Mouse (Mus musculus) thymus, postnatal 14 days (tissue): ENCODE measurements at regions not wholly inside any gene's neighbourhood (a gene's known extent, or its start where the extent isn't known, plus 50 kb on each side); places are given as distances from the start of the nearest gene placed in this dataset.

Source experiments
- DNase-seq: peaks from one replicate; pipeline ENCODE4 v3.0.0; 2021

- no peak for DNase-seq
These were observed 112.0 kb downstream of the Gm19410 start for GRCm38 (mm10) chr8:35877581-35877980.

DNA sequence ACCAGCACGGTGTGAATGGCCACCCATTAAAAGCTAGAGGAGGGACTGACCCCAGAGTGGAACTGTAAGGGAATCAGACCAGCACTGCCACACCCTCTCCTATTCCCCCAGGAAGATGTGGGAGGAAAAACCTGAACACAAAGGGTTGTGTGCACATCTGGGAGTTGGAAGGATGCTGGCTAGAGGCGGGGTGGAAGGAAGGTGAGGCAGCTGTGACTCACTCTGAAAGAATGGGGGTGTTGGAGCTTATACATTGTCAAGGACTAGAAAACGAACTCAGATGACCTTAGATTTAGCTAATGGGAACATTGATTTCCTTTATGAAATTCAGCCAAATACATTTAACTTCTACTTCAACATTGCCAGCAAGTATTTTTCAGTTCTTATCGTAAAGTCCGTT lies 116.2 kb downstream of the Gm19410 start:
- DNase-seq, result no peak

- DNase-seq, result no peak
These were observed 117.3 kb downstream of the Gm19410 start for GRCm38 (mm10) chr8:35882638-35883455.

GRCm38 (mm10) chr8:35883456-35883780 lies 117.8 kb downstream of the Gm19410 start:
- no peak for DNase-seq

DNA sequence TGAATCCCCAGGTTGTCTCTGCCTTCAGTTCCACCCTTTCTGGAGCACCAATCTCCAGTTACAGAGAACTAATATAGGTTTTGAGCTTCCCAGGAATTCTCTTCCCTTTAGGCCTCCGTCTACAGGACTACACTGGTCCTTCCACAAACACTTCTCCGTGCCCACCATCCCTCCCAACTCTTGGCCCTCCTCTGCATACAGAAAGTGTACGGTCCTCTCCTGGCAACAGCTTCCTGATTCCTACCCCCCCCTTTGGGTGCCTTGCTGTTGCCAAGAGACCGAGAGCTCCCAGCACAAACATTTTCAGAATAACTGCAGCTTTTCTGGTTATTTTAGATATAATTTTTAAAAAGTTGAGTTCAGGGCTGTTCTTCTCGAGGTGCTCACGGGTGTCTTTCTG lies 119.0 kb downstream of the Gm19410 start:
- DNase-seq, result no peak

- DNase-seq, result no peak
These were observed 124.5 kb downstream of the Gm19410 start for GRCm38 (mm10) chr8:35890083-35890482.

DNA sequence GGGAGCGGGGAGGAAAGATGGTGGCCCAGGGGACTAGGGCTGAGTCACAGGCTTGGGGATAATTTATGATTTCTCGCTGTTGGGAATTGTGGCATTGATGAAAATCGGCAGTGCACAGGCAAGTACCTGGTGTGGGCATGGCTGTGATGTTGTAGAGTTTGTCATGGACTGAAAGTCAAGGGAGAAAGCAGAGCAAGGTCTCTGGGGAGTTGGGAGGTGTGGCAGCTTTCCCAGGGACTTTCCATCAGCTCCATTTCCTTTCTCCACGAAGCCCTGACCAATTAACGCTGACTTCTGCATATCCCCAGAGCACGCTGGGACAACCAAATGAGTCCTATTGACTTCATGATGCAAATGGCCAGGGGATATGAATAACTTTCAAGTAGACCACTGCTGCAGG lies 126.2 kb downstream of the Gm19410 start:
- DNase-seq, result no peak

DNA sequence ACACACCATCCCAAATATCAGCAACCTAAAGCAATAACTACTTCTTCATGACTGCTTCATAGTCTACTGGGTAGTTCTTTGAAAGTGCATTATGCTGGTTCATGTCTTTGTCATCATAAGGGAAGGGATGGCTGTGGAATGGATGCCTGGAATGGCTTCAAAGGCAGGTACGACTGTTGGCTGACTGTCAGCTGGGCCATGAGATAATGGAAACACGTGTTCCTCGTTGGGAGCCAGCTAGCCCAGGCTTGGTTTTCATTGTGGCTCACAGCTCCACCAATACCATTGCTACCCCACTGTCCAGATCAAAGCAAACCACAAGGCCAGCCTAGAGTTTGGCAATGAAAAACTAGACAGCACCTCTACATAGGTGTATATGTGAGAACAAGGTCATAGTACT lies 132.9 kb downstream of the Gm19410 start:
- no peak for DNase-seq

- DNase-seq, result no peak
These were observed 135.9 kb downstream of the Gm19410 start for GRCm38 (mm10) chr8:35901490-35901889.

- no peak for DNase-seq
These were observed 139.3 kb downstream of the Gm19410 start for GRCm38 (mm10) chr8:35904711-35905450.

- no peak for DNase-seq
These were observed 142.4 kb downstream of the Gm19410 start for GRCm38 (mm10) chr8:35907998-35908397.

DNA sequence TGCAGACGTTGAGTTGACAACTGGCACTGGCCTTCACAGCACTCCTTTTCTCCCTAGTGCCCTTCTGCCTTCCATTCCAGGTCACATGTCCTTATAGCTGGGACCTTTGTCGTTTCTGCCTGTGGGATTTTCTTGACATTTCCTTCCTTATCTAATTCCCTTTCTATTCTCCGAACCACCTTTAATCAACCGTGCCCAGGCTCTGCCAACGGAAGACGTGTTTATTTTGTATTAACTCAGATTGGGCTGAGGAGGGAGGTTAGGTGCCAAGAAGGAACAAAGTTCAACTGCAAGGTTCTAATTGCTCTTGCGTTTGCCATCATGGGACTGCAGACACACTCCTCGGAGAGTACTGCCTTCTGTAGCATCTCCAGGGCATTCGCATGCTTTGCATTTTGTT lies 146.7 kb downstream of the Gm19410 start:
- no peak for DNase-seq

GRCm38 (mm10) chr8:35915878-35916518 lies 150.4 kb downstream of the Gm19410 start:
- no peak for DNase-seq

GRCm38 (mm10) chr8:35917573-35917972 lies 152.0 kb downstream of the Gm19410 start:
- no peak for DNase-seq

GRCm38 (mm10) chr8:35919451-35919850 lies 153.9 kb downstream of the Gm19410 start:
- no peak for DNase-seq

- DNase-seq, result no peak
These were observed 154.5 kb downstream of the Gm19410 start for GRCm38 (mm10) chr8:35919859-35920675.

DNA sequence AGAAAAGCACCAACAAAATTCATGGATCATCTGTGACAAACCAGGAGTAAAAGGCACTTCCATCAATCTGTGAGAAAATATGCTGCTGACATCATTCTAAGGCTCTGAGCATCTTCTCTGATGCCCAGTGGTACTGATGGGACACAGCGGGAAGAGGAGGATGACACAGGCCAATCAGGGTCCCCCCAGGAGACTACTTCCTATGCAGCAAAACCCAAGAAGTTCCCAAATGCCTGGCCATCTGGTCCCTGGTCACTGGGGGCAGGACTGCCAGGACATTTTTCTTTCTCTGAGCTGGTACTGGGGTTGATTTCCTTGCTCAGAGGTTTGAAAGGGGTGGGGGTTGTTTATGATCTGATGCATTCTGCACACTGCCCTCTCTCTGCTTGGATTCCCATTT lies 158.4 kb downstream of the Gm19410 start:
- DNase-seq, result no peak

- DNase-seq, result no peak
These were observed 161.8 kb downstream of the Gm19410 start for GRCm38 (mm10) chr8:35927408-35927871.

DNA sequence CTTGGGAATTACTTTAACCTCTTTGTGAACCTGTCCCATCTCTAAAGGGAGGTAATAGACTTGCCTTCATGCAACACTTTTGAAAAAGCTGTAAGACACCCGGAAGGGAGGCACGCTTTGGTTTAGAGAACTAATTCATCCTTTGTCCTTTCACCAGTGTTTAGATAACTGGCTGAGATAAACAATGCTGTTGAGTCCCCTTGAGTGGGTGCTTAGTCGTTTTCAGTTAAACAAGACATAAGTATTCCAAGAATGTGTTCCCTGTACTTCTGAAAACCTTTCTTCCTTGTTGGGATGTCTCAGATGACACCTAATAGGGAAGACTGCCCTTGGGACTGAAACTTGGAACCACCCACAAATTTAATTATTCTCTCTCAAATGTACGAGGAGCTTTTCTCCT lies 164.7 kb downstream of the Gm19410 start:
- no peak for DNase-seq

- no peak for DNase-seq
These were observed 167.9 kb downstream of the Gm19410 start for GRCm38 (mm10) chr8:35933186-35934114.

DNA sequence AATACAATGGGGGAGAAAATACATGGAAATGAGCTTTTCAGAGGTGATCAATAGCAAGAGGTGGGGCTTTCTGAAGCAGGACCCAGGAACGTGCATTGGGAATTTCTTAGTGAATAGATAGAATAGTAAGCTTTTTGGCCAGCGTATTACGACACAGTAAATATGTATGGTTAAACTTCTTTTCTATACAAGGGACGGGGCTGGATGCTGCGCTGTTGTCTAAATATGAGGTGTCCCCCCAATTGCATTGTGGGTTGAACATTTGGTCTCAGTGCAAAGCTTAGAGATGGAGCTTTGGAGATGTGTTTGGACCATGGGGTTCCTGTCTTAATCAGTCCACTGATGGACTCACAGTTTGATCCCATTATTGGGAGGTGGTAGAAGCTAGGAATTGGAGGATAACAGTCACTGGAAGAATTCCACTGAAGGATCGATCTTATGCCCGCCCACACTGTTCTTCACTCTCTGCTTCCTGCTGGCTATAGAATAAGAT lies 168.6 kb downstream of the Gm19410 start:
- no peak for DNase-seq

DNA sequence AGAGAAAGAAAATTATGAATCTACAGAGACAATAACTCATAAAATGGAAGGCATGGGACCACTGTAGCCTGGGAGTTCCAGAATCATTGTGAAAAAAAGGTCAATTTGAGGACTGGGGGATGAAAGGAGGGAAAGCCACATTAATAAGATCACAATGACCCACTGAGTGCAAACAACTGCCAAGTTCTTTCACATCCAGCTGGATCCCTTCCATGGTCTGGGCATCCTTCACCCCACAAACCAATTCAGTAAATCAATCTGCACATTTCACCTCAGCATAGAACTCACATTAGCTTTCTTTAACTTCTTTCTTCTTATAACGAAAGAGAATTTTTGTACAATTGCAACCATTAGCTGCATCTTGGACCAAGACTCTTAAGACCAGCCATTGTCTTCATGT lies 169.4 kb downstream of the Gm19410 start:
- no peak for DNase-seq
